Mouse (Mus musculus) forebrain, postnatal 0 days (tissue): ENCODE measurements around the gene Rhof. TPM values are rescaled to one million over a fixed set of nuclear protein-coding genes. Genes with fewer than 3 reads are reported as not detected.
A peak's percentile ranks its signal among the peaks of the same experiment; 100 is the strongest.

ENCODE experiments used
- ATAC-seq: fragments of 200-750 bp; cut with Nextera tagmentation; 2 replicates; pipeline ENCODE4 v1.8.0; 2017; ENCODE audit warnings: mild to moderate bottlenecking, moderate library complexity
- DNase-seq: peaks from one replicate; pipeline ENCODE4 v3.0.0-alpha.2; 2015
- H3K27ac ChIP-seq: fragments of 300-500 bp; sonication (generic); 2 replicates; pipeline ENCODE4 v1.5.1; 2014; ENCODE audit warnings: low read depth, mild to moderate bottlenecking, antibody characterized with exemption, low read length, moderate library complexity, mixed read lengths
- H3K27me3 ChIP-seq: fragments of 300-500 bp; sonication (generic); 2 replicates; pipeline ENCODE4 v1.6.1; 2014; ENCODE audit warnings: mild to moderate bottlenecking, low read length, mixed read lengths; ENCODE audit not compliant: insufficient read depth
- H3K36me3 ChIP-seq: fragments of 300-500 bp; sonication (generic); 2 replicates; pipeline ENCODE4 v1.6.1; 2014; ENCODE audit warnings: mild to moderate bottlenecking, moderate library complexity; ENCODE audit not compliant: insufficient read depth
- H3K4me1 ChIP-seq: fragments of 300-500 bp; sonication (generic); 2 replicates; pipeline ENCODE4 v1.6.1; 2014; ENCODE audit warnings: antibody characterized with exemption; ENCODE audit not compliant: insufficient read depth
- H3K4me2 ChIP-seq: fragments of 300-500 bp; sonication (generic); 2 replicates; pipeline ENCODE4 v1.6.1; 2014; ENCODE audit warnings: low read depth, mild to moderate bottlenecking, moderate library complexity
- H3K4me3 ChIP-seq: fragments of 300-500 bp; sonication (generic); 2 replicates; pipeline ENCODE4 v1.5.1; 2014; ENCODE audit warnings: low read depth, low read length, mixed read lengths
- H3K9ac ChIP-seq: fragments of 300-500 bp; sonication (generic); 2 replicates; pipeline ENCODE4 v1.6.1; 2014; ENCODE audit warnings: mild to moderate bottlenecking
- H3K9me3 ChIP-seq: fragments of 300-500 bp; sonication (generic); 2 replicates; pipeline ENCODE4 v1.6.1; 2016; ENCODE audit warnings: low read length
- CTCF ChIP-seq: sonication (generic); IDR thresholded peaks from 2 replicates; pipeline ENCODE4 v1.5.1; 2016; ENCODE audit warnings: antibody characterized with exemption, control low read depth, low read depth
- WGBS: fragments of 180-500 bp; shearing (Covaris S2); extraction: QIAGEN DNeasy Blood & Tissue Kit; methylation state at CpG from one replicate; pipeline ENCODE4 v1.1.7; 2014; 5-methylcytosine and 5-hydroxymethylcytosine counted together
- polyA plus RNA-seq: library from polyadenylated mRNA; unstranded; fragments of >200 nt; fragmentation: Nextera tagmentation; extraction: Ambion mirVana; gene quantifications from 2 replicates; pipeline ENCODE4 v1.2.1, GENCODE M21; 2015
- total RNA-seq: library from RNA; depleted of rRNA; stranded (reverse); fragments of >200 nt; gene quantifications from 2 replicates; pipeline ENCODE4 v1.2.3, GENCODE M21; 2014

Gene Rhof
- total and polyA plus RNA-seq, 2 experiments from 2014 or later, result 25.3 to 38.7 TPM

DNA sequence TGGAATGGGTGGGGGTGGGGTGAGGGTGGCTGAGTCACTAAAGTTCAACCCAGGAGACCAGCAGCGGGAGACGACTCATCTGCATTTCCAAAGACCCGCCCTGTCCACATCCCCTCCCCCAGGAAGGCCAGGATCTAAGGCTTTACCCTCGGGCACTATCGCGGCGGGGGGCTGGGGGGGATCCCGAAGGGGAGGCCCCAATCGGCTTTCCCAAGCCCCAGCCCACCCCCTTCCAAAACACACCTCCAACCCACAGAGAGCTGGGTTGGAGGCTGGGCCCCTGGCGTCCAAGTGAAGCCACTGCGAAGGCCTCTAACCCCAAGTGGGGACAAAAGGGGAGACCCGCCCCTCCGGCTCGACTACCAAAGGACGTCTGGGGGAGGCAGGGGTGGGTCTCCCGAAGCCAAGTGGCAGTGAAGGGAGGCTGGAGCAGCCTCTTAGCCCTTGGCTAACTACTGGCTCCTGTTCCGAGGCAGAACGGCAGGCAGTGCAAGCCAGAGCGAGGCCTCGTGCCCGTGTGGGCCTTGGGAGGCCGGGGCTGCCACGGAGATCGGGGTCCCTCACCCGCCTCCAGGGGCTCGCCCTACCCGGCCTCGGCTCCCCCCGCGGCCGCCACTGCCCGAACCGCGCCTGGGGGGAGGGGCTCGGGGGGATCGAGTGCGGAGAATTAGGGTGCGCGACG, 5.9 kb upstream of the Rhof start:
- WGBS, result under 1% methylated on average over 40 of the region's 40 CpGs
- peak overlapping the region; percentile 85 for H3K4me3 ChIP-seq
- peak overlapping the region; percentile 100 for H3K9ac ChIP-seq
- peaks cover 18% of the 10 kb centered on the region for H3K4me1 ChIP-seq
- H3K9me3 ChIP-seq, result no peaks in the 10 kb centered on the region
- peak; percentile 7 for ATAC-seq
- TF ChIP-seq CTCF, result 0 out of 2 replicates have a peak, but pooled peaks have one; percentile 22
- H3K36me3 ChIP-seq, result no peaks in the 10 kb centered on the region
- H3K27me3 ChIP-seq, result no peaks in the 10 kb centered on the region
- H3K4me2 ChIP-seq, result peak overlapping the region; percentile 97
- DNase-seq, result peak; percentile 74
- H3K27ac ChIP-seq, result peak overlapping the region; percentile 100

DNA sequence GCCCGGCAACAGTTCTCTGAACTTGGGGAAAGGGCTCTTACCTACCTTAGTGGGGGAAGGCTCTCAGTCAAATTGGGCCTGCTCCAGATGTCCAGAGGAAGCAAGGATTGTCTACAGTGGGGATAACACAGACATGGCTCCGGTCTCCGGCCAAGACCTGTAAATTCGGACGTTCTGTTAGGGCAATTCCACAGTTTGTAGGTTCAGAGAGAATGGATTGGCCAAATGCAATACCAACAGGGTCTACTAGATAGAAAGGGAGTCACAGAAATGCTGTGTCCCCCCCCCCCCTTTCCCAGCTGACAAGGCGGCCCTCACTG, 5.4 kb upstream of the Rhof start:
- DNase-seq, result no peak
- H3K9me3 ChIP-seq, result no peaks in the 10 kb centered on the region
- H3K27me3 ChIP-seq, result no peaks in the 10 kb centered on the region
- H3K4me3 ChIP-seq, result peak overlapping the region; percentile 85
- no peaks in the 10 kb centered on the region for H3K36me3 ChIP-seq
- H3K9ac ChIP-seq, result peak overlapping the region; percentile 100
- H3K27ac ChIP-seq, result peak overlapping the region; percentile 100
- H3K4me1 ChIP-seq, result peaks cover 18% of the 10 kb centered on the region
- WGBS, result 3% methylated on average over 6 of the region's 6 CpGs
- H3K4me2 ChIP-seq, result peak overlapping the region; percentile 97
- no peak for TF ChIP-seq CTCF
- ATAC-seq, result no peak

DNA sequence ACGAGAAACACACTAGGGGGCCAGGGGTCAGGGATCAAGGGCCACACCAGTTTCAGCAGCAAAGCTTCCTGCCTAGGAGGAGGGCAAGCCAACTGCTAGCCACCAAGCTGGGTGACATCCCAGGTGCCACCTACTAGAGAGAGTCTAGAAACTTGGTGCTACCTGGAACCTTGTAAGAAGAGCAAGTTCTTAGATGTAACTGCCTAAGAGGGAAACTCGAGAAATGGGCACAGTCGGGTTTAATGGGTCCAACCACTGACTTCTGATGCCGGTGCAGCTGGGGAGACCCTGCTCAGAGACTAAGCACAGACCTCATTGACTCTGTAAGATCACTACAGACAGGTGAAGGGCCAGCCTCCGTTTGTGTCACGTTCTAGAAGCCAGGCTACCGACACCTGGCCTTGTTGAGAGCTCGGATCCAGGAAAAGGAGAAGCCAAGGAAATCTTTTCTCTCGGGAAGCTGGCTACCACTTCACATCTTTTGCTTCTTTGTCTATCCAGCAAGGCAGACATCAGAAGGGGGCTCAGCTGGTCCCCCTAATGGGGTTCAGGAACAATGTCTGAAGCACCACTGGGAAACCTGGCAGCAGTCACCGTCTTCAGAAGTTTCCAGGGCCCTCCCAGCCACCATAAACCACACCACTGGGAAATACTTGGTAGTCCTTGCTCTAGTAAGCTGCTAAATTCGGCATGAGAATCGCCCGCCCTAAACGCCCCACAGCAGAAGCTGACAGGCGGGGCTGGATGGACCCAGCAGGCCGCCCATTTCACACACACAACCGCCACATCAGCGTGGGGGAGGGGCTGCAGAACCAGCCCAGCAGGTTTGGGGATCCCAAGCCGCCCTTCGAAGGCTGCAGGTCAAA, 4.8 kb upstream of the Rhof start:
- peak overlapping the region; percentile 85 for H3K4me3 ChIP-seq
- ATAC-seq, result no peak
- H3K9me3 ChIP-seq, result no peaks in the 10 kb centered on the region
- TF ChIP-seq CTCF, result no peak
- peak overlapping the region; percentile 97 for H3K4me2 ChIP-seq
- peak overlapping the region; percentile 100 for H3K27ac ChIP-seq
- peak; percentile 65 for DNase-seq
- no peaks in the 10 kb centered on the region for H3K27me3 ChIP-seq
- 1% methylated on average over 20 of the region's 20 CpGs for WGBS
- no peaks in the 10 kb centered on the region for H3K36me3 ChIP-seq
- H3K4me1 ChIP-seq, result peaks cover 18% of the 10 kb centered on the region
- peak overlapping the region; percentile 100 for H3K9ac ChIP-seq

DNA sequence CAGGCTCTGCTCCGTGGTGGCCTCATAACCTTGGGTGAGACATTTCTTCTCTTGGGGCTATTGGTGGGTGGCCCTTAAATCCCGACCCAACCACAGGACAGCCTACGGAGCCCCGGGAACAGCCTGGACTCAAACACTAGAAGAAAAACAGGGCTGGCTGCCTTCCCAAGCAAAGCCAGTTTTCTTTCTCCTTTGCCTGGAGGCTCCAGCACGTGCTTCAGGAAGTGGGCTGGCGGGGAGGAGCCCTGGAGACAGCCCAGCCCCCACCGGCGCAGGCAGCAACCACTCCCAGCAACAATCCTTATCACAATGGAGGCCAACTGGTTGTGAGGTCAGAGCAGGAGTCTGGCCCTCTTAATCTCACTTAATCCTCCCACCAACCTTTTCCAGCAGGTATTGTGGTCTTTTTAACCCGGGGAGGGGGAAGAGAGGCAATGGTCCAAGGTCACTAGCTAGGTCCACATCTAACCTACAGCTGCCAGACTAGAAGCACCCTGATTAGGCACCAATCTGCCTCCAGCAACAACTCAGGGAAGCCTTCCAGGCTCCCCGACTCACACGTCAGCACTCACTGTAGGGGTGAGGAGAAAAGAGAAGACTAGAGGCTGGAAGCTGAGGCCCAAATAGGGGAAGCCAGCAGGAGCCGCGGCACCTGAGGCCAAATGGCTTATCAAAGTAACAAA, 4.0 kb upstream of the Rhof start:
- peak; percentile 23 for ATAC-seq
- Histone ChIP-seq H3K9me3 (no peaks in the 10 kb centered on the region), H3K4me3 (peak overlapping the region; percentile 85), H3K27me3 (no peaks in the 10 kb centered on the region), H3K27ac (peak overlapping the region; percentile 100), H3K9ac (peak overlapping the region; percentile 100), H3K36me3 (no peaks in the 10 kb centered on the region), H3K4me2 (peak overlapping the region; percentile 97), H3K4me1 (peaks cover 18% of the 10 kb centered on the region)
- no peak for TF ChIP-seq CTCF
- DNase-seq, result peak; percentile 87
- WGBS, result under 1% methylated on average over 13 of the region's 13 CpGs

DNA sequence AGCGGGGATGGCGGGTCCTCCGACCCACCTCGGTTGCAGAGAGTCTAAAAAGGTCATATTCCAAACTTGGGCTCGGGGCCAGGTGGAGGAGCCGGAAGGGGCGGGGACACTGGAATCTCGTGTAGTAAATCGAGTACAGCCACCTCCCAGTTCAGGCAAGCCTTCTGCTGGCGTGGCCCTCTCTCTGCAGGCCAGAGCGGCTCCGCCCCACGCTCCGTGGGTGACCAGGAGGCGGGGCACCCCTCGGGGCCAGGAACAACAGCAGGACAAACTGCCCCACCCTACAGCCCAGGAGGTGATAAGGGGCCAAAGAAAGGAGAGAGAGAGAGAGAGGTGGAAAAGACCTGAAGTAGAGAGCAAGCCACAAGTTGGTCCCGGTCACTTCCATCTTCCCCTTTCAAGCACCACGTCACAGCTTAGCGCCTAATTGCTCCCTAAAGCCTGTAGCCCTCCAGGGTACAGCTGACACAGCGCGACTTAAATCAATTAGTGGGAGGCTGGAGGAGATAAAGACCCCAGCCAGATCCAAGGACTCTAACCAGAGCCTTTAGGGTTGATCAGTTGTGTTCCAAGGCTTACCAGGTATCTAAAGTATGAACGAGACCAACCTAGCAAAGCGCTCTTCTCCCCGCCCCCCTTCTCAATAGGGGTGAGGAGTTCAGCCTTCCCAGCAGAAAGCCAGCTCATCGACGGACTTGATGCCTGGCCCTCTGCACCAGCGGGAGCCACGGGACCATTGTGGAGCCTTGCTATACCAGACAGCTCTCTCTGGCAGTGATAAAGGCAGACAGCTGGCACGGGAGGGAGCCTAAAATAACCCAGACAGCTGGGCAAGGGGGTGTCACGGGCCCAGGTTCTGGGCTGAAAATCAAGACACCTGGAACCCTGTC, 3.2 kb upstream of the Rhof start:
- Histone ChIP-seq H3K4me2 (peak overlapping the region; percentile 97), H3K27me3 (no peaks in the 10 kb centered on the region), H3K36me3 (no peaks in the 10 kb centered on the region), H3K4me3 (peak overlapping the region; percentile 85), H3K4me1 (peaks cover 22% of the 10 kb centered on the region), H3K9me3 (no peaks in the 10 kb centered on the region), H3K27ac (peak overlapping the region; percentile 100), H3K9ac (peak overlapping the region; percentile 100)
- WGBS, result 5% methylated on average over 30 of the region's 30 CpGs
- DNase-seq, result peak; percentile 79
- 0 out of 2 replicates have a peak, but pooled peaks have one; percentile 4 for ATAC-seq
- no peak for TF ChIP-seq CTCF

GRCm38 (mm10) chr5:123134875-123135382, 2.4 kb upstream of the Rhof start:
- H3K9ac ChIP-seq, result peak overlapping the region; percentile 100
- H3K9me3 ChIP-seq, result no peaks in the 10 kb centered on the region
- peak overlapping the region; percentile 100 for H3K27ac ChIP-seq
- no peak for ATAC-seq
- H3K27me3 ChIP-seq, result no peaks in the 10 kb centered on the region
- DNase-seq, result peak; percentile 18
- peak overlapping the region; percentile 85 for H3K4me3 ChIP-seq
- WGBS, result 17% methylated on average over 8 of the region's 8 CpGs
- peak overlapping the region; percentile 97 for H3K4me2 ChIP-seq
- no peak for TF ChIP-seq CTCF
- peaks cover 22% of the 10 kb centered on the region for H3K4me1 ChIP-seq
- no peaks in the 10 kb centered on the region for H3K36me3 ChIP-seq
